Mouse (Mus musculus) bone marrow, adult 2 months (tissue): Measurements from ENCODE around the gene Cpped1.

Source experiments
- CTCF ChIP-seq: fragments of 200-500 bp; IDR thresholded peaks from 2 replicates; pipeline ENCODE4 v1.5.1; 2011; ENCODE audit warnings: low read length, control low read depth; ENCODE audit not compliant: control insufficient read depth, insufficient read depth
- POLR2A ChIP-seq: fragments of 200-500 bp; IDR thresholded peaks from 2 replicates; pipeline ENCODE4 v1.6.1; 2011; ENCODE audit warnings: low read depth, mild to moderate bottlenecking, control low read depth, low read length, borderline replicate concordance; ENCODE audit not compliant: control insufficient read depth

- TF ChIP-seq POLR2A (no peak), CTCF (no peak)
These were observed 28.8 kb downstream of the Cpped1 start for GRCm38 (mm10) chr16:11880461-11880860.
